In genomic region chr19:57926164-57926860, GRCm38 (mm10) we compare ENCODE assay signal across 8 mouse cellular contexts.
A peak's percentile ranks its signal among the peaks of the same experiment; 100 is the strongest.
DNase-seq lines count a peak whose midpoint lies in the region; ATAC-seq and TF ChIP-seq lines count a peak whose summit lies in the region.

No protein-coding gene starts in this region.

- no peaks in the 10 kb centered on the region for H3K27me3 ChIP-seq in kidney, embryonic 16.5 days (ENCODE audit: insufficient read depth, low read length)
- H3K27me3 ChIP-seq in liver, adult 2 months (ENCODE audit: control insufficient read depth, insufficient read depth, low read length), result no peaks in the 10 kb centered on the region

- no peaks in the 10 kb centered on the region for H3K4me1 ChIP-seq in kidney, embryonic 16.5 days (ENCODE audit: insufficient read depth, low read length)
- peaks cover 11% of the 10 kb centered on the region for H3K4me1 ChIP-seq in liver, adult 2 months (ENCODE audit: control insufficient read depth, insufficient read depth, low read length)

- whole genome bisulfite sequencing in kidney, embryonic 16.5 days, result 85% methylated on average over 5 of the region's 5 CpGs
- WGBS in liver, adult 2 months, result 33% methylated on average over 5 of the region's 5 CpGs

- intact Hi-C loops in left cerebral cortex, postnatal 14 days (cut with DNase I), result no loop called here

- no peak for DNase-seq in kidney, adult 18-20 months
- DNase-seq in liver, adult 2 months (ENCODE audit: extremely low read depth, low read depth, low spot score), result peak; percentile 93
- peak; percentile 63 for DNase-seq in retina, postnatal 1 day
- no peak for DNase-seq in frontal cortex, postnatal 10 days (ENCODE audit: low spot score in 2 of 2)
- no peak for DNase-seq in testis, postnatal 14 days (ENCODE audit: low spot score)
- DNase-seq in left cerebral cortex, postnatal 14 days (ENCODE audit: low spot score in 2 of 2), result no peak

- no peaks in the 10 kb centered on the region for H3K36me3 ChIP-seq in kidney, embryonic 16.5 days (ENCODE audit: insufficient read depth, low read length)
- H3K36me3 ChIP-seq in liver, adult 2 months (ENCODE audit: control insufficient read depth, insufficient read depth, low read length), result no peaks in the 10 kb centered on the region

- H3K9ac ChIP-seq in kidney, embryonic 16.5 days (replicated peaks; ENCODE audit: low read length), result no peak overlapping the region
- peak overlapping the region; percentile 48 for H3K9ac ChIP-seq in liver, adult 2 months (ENCODE audit: low read depth, low read length)

- H3K4me2 ChIP-seq in kidney, embryonic 16.5 days (replicated peaks; ENCODE audit: low read depth, low read length), result no peak overlapping the region

- H3K4me3 ChIP-seq in kidney, embryonic 16.5 days (ENCODE audit: low read length), result no peak overlapping the region
- no peak overlapping the region for H3K4me3 ChIP-seq in liver, adult 2 months (ENCODE audit: insufficient read depth, low read depth, low read length)

- TF ChIP-seq CTCF in liver, adult 2 months (IDR thresholded peaks at IDR 0.05; ENCODE audit: low read depth, low read length), result no peak

- no peak for TF ChIP-seq POLR2A in liver, adult 2 months (IDR thresholded peaks at IDR 0.05; ENCODE audit: extremely low read depth, insufficient read depth, low read length)

- H3K27ac ChIP-seq in kidney, embryonic 16.5 days (ENCODE audit: low read length), result no peak overlapping the region
- H3K27ac ChIP-seq in liver, adult 2 months (replicated peaks; ENCODE audit: insufficient read depth, low read depth, low read length), result peak overlapping the region; percentile 41

- ATAC-seq in kidney, embryonic 16.5 days (ENCODE audit: low FRiP score, low TSS enrichment), result peak; percentile 96
- ATAC-seq in erythroid progenitor cell, adult 5-6 weeks (replicated peaks; ENCODE audit: low FRiP score, poor library complexity, severe bottlenecking), result peak; percentile 88

- no peaks in the 10 kb centered on the region for H3K79me2 ChIP-seq in liver, adult 2 months (ENCODE audit: control insufficient read depth, insufficient read depth, low read length)

- H3K9me3 ChIP-seq in kidney, embryonic 16.5 days (ENCODE audit: low read length), result no peaks in the 10 kb centered on the region

Comparison
In these comparisons a context has a peak if more than half of its experiments do, and no peak if none do; other contexts are left out.
1. DNase-seq: peak in liver, adult 2 months (single experiment) and retina, postnatal 1 day (single experiment); none in kidney, adult 18-20 months (single experiment), frontal cortex, postnatal 10 days (0 of 2), testis, postnatal 14 days (single experiment) and left cerebral cortex, postnatal 14 days (0 of 2).